Mouse (Mus musculus) heart, embryonic 11.5 days (tissue): ENCODE data around the gene Ipmk. TPM values are rescaled to one million over a fixed set of nuclear protein-coding genes. Genes with fewer than 3 reads are reported as not detected.
A peak's percentile ranks its signal among the peaks of the same experiment; 100 is the strongest.

ENCODE experiments used
- ATAC-seq: fragments of 200-750 bp; cut with Nextera tagmentation; replicated peaks from 2 replicates; pipeline ENCODE4 v1.8.0; 2017; ENCODE audit warnings: moderate library complexity; ENCODE audit not compliant: insufficient number of reproducible peaks, low FRiP score, low TSS enrichment
- H3K27ac ChIP-seq: fragments of 300-500 bp; sonication (generic); 2 replicates; pipeline ENCODE4 v1.5.1; 2014; ENCODE audit warnings: mild to moderate bottlenecking, low read depth, low read length
- H3K27me3 ChIP-seq: fragments of 300-500 bp; sonication (generic); 2 replicates; pipeline ENCODE4 v1.6.1; 2014; ENCODE audit warnings: mild to moderate bottlenecking, low read length, mixed read lengths; ENCODE audit not compliant: control insufficient read depth, insufficient read depth
- H3K36me3 ChIP-seq: fragments of 300-500 bp; sonication (generic); 2 replicates; pipeline ENCODE4 v1.6.1; 2014; ENCODE audit warnings: mild to moderate bottlenecking, low read length, moderate library complexity, mixed read lengths; ENCODE audit not compliant: control insufficient read depth, insufficient read depth
- H3K4me1 ChIP-seq: fragments of 300-500 bp; sonication (generic); 2 replicates; pipeline ENCODE4 v1.6.1; 2014; ENCODE audit warnings: low read length; ENCODE audit not compliant: control insufficient read depth, insufficient read depth
- H3K4me2 ChIP-seq: fragments of 300-500 bp; sonication (generic); 2 replicates; pipeline ENCODE4 v1.6.1; 2014; ENCODE audit warnings: mild to moderate bottlenecking, moderate library complexity
- H3K4me3 ChIP-seq: fragments of 300-500 bp; sonication (generic); 2 replicates; pipeline ENCODE4 v1.5.1; 2014; ENCODE audit warnings: low read depth, low read length
- H3K9ac ChIP-seq: fragments of 300-500 bp; sonication (generic); 2 replicates; pipeline ENCODE4 v1.6.1; 2014; ENCODE audit warnings: mild to moderate bottlenecking, low read depth, low read length, moderate library complexity
- H3K9me3 ChIP-seq: fragments of 300-500 bp; sonication (generic); replicated peaks from 2 replicates; pipeline ENCODE4 v1.6.1; 2016; ENCODE audit warnings: low read length; ENCODE audit not compliant: control insufficient read depth
- WGBS: fragments of 180-500 bp; shearing (Covaris S2); extraction: QIAGEN DNeasy Blood & Tissue Kit; methylation state at CpG from one replicate; pipeline ENCODE4 v1.1.7; 2014; ENCODE audit not compliant: insufficient replicate concordance; 5-methylcytosine and 5-hydroxymethylcytosine counted together
- polyA plus RNA-seq: library from polyadenylated mRNA; unstranded; fragments of >200 nt; fragmentation: Nextera tagmentation; extraction: Ambion mirVana; gene quantifications from 2 replicates; pipeline ENCODE4 v1.2.1, GENCODE M21; 2014

Gene Ipmk
- polyA plus RNA-seq, 1 experiment from 2014 or later: 9.7 TPM

DNA sequence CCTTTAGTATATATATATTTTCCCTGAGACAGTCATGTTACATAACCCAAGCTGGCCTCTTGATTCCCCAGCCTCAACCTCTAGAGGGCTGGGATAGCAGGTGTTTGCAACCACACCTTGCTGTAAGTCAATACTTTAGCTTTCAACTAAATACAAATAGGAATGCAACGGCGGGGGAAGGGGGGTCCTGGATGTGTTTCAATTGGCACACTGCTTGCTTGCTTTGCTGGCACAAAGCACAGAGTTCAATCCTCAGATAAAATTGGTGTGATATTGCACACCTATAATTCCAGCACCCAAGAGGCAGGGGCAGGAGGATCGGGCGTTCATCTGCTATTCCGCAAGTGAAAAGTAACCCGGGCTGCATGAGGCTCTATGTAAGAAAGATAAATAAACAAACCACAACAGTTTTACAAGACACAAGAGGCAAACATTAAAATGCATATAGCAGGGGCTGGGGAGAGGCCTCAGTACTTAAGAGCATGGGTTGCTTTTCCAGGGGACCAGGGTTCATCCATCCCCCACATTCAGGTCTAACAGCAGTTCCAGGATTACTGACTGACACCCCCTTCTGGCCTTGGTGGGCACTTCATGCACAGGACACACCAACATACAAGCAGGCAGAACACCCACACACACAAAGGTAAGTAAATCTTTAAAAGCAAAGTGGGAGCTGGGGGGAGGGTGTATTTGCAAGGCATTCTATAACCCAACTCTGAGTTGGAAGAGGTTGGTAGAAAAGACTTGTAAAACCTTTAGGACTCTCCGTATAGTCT lies 5.3 kb upstream of the Ipmk start:
- no peak for ATAC-seq
- Histone ChIP-seq H3K9me3 (no peaks in the 10 kb centered on the region), H3K36me3 (no peaks in the 10 kb centered on the region), H3K27ac (no peak overlapping the region), H3K27me3 (no peaks in the 10 kb centered on the region), H3K4me2 (no peak overlapping the region), H3K4me1 (peaks cover 12% of the 10 kb centered on the region), H3K4me3 (no peak overlapping the region), H3K9ac (no peak overlapping the region)
- 91% methylated on average over 7 of the region's 7 CpGs for WGBS

GRCm38 (mm10) chr10:71343130-71343529 lies 4.4 kb upstream of the Ipmk start:
- H3K27me3 ChIP-seq: no peaks in the 10 kb centered on the region
- H3K4me2 ChIP-seq: no peak overlapping the region
- H3K9me3 ChIP-seq: no peaks in the 10 kb centered on the region
- no peak overlapping the region for H3K9ac ChIP-seq
- no peak overlapping the region for H3K4me3 ChIP-seq
- H3K27ac ChIP-seq: no peak overlapping the region
- H3K36me3 ChIP-seq: no peaks in the 10 kb centered on the region
- peaks cover 12% of the 10 kb centered on the region for H3K4me1 ChIP-seq
- WGBS: 88% methylated on average over 3 of the region's 3 CpGs
- no peak for ATAC-seq

DNA sequence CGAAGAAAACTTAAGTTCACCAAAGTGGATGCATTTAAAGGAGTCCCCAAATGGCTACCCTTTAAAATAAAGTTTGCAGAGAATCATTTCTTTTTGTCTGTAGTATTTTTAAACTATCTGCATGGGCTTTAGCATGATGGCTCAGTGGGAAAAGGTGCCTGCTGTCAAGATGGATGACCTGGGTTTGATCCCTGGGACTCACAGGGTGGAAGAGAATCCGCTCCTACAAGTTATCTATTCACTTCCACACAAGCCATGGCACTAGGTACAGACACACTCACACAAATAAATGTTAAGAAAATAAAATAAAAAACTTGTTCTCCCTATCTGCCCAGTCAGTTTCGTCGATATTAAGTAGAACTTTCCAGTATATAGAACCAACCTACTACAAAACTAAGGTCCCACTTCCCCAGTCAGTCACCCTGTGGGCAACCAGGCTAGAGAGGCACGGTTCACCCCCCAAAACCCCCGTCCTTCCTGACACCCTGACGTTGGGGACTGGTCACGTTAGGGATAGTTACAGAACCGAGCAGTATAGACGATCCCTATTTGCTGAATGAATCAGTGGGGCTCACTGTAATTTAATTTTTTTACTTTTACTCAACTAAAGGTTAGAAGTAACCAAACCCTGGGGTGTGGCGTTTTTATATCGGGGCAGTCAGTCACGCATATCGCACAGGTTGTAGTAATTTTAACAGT lies 3.8 kb upstream of the Ipmk start:
- H3K36me3 ChIP-seq: no peaks in the 10 kb centered on the region
- no peaks in the 10 kb centered on the region for H3K27me3 ChIP-seq
- H3K4me1 ChIP-seq: peaks cover 12% of the 10 kb centered on the region
- WGBS: 27% methylated on average over 14 of the region's 14 CpGs
- peak overlapping the region; percentile 94 for H3K9ac ChIP-seq
- ATAC-seq: no peak
- H3K4me3 ChIP-seq: peak overlapping the region; percentile 81
- H3K27ac ChIP-seq: no peak overlapping the region
- H3K4me2 ChIP-seq: peak overlapping the region; percentile 87
- no peaks in the 10 kb centered on the region for H3K9me3 ChIP-seq

GRCm38 (mm10) chr10:71344579-71345143 lies 2.9 kb upstream of the Ipmk start, which contains the start of gene Cisd1:
TSS of gene Cisd1 (minus strand) at chr10:71344954.
- H3K4me2 ChIP-seq: peak within 1 kb of the TSS; percentile 87
- WGBS: under 1% methylated on average over 57 of the region's 60 CpGs
- no peaks in the 10 kb centered on the region for H3K9me3 ChIP-seq
- H3K36me3 ChIP-seq: no peaks in the 10 kb centered on the region
- H3K4me3 ChIP-seq: peak within 1 kb of the TSS; percentile 81
- ATAC-seq: peak; percentile 80
- peak within 1 kb of the TSS; percentile 94 for H3K9ac ChIP-seq
- peak within 1 kb of the TSS; percentile 32; the same call in 1 of the 2 replicates for H3K27ac ChIP-seq
- peaks cover 9% of the 10 kb centered on the region for H3K4me1 ChIP-seq
- H3K27me3 ChIP-seq: no peaks in the 10 kb centered on the region

- H3K27ac ChIP-seq: no peak overlapping the region
- no peaks in the 10 kb centered on the region for H3K27me3 ChIP-seq
- no peak for ATAC-seq
- no peaks in the 10 kb centered on the region for H3K36me3 ChIP-seq
- H3K4me3 ChIP-seq: no peak overlapping the region
- no peak overlapping the region for H3K4me2 ChIP-seq
- H3K9ac ChIP-seq: no peak overlapping the region
- H3K9me3 ChIP-seq: no peaks in the 10 kb centered on the region
- 59% methylated on average over 2 of the region's 2 CpGs for WGBS
- peaks cover 9% of the 10 kb centered on the region for H3K4me1 ChIP-seq
These were observed 1.5 kb upstream of the Ipmk start for GRCm38 (mm10) chr10:71346106-71346505.

- Histone ChIP-seq H3K4me1 (peaks cover 9% of the 10 kb centered on the region), H3K27me3 (no peaks in the 10 kb centered on the region), H3K4me2 (peak overlapping the region; percentile 94), H3K9ac (peak overlapping the region; percentile 86), H3K9me3 (no peaks in the 10 kb centered on the region), H3K4me3 (peak overlapping the region; percentile 84), H3K27ac (peak overlapping the region; percentile 78), H3K36me3 (no peaks in the 10 kb centered on the region)
- peak; percentile 3; the same call in 1 of the 2 replicates for ATAC-seq
- 12% methylated on average over 13 of the region's 13 CpGs for WGBS
These were observed 648 bp upstream of the Ipmk start for GRCm38 (mm10) chr10:71346722-71347508.

GRCm38 (mm10) chr10:71347964-71348636 lies 537 bp downstream of the Ipmk start:
- ATAC-seq: peak; percentile 23; the same call in 1 of the 2 replicates

More at GRCm38 (mm10) chr10:71347964-71348636, 537 bp downstream of the Ipmk start:
- WGBS: under 1% methylated on average over 48 of the region's 48 CpGs
- Histone ChIP-seq H3K9me3 (no peaks in the 10 kb centered on the region), H3K27ac (peak overlapping the region; percentile 80), H3K4me2 (peak overlapping the region; percentile 94), H3K36me3 (no peaks in the 10 kb centered on the region), H3K9ac (peak overlapping the region; percentile 86), H3K4me3 (peak overlapping the region; percentile 84), H3K4me1 (peaks cover 9% of the 10 kb centered on the region), H3K27me3 (no peaks in the 10 kb centered on the region)
